Mouse (Mus musculus) mouse trophoblast stem cell (cell line): ENCODE results near the gene 2610318N02Rik.
"Not testable (repeated sequence)": the region's sequence is repeated elsewhere in the genome, so short reads cannot be mapped to it uniquely, and the experiment has no call there.

Experiments
- in situ Hi-C, 2 experiments: fragments of 300-500 bp; cut with MseI, MboI; formaldehyde crosslinking; loops; 2 replicates in 1 of 2; 3 replicates in 1 of 2; pipeline ENCODE4 v1.15.1; 2025

Gene 2610318N02Rik

DNA sequence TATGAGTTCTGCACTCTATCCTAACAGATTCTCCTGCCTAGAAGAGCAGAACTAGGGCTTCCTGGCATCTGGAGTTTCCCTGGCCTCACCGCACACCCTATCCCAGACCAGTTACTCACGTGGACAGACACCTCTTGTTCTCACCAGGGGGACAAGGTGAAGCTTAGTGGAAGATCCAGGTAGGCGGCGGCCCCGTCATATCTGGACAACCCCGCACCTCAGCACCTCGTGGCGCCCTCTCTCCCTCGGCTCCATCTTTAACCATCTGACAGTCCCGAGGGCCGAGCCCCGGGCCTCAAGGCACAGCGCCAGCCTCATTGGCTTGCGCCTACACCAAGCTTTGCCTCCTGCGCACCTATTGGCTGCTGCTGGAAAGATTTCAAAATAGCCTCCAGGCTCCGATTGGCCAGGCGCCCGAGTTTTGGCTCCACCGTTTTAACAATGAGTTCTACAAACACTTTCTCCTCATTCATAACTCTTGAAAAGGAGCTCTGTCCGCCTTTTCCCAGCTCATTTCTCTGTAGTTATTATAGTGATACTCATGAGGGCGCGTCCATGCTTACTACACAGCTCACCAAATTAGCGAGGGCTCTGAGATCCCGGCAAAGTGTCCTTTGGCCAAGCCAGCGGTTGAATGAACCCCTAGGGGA, at the start of gene 2610318N02Rik:
2610318N02Rik (minus strand) TSS at position 297 of the 650 bp plus-strand sequence.
- in situ Hi-C loops: no loop called here

GRCm38 (mm10) chr16:17168049-17168448, 43.1 kb upstream of the 2610318N02Rik start:
- in situ Hi-C loops: no loop called here

- in situ Hi-C loops: no loop called here
Observed at GRCm38 (mm10) chr16:17167179-17167578, 42.2 kb upstream of the 2610318N02Rik start.

DNA sequence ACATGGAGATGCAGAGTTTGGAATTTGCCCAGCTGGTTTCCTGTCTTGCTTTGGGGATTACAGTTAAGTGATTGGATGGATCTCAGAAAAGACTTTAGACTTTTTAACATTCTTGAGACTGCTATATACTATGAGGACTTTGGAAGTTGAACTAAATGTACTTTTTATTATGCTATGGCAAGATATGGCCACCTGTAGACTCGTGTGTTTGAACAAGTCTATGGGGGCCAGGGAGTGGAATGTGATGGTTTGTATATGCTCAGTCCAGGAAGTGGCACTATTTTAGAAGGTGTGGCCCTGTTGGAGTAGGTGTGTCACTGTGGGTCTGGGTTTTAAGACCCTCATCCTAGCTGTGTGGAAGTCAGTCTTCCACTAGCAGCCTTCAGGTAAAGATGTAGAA, 40.5 kb upstream of the 2610318N02Rik start:
- in situ Hi-C loops: not testable (repeated sequence)

DNA sequence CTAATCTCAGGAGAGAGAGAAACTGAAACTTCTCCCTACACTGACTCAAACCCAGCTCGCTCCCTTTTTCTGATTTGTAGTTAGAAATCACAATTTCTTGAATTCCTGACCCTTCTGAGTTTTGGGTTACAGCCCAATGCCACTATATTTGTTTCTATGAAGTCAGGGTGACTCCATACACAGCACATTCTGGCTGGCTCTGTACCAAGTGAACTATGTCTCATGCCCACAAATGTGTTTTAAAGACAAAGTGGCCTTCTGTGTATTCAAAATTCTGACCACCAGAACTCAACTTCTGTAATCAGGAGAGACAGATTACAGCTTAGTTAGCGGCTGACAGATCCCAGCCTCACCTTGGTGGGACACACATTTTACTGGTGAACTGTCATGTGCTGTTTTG, 29.4 kb upstream of the 2610318N02Rik start:
- in situ Hi-C loops: no loop called here

- in situ Hi-C loops: no loop called here
Observed at GRCm38 (mm10) chr16:17151874-17152273, 26.9 kb upstream of the 2610318N02Rik start.

- in situ Hi-C loops: no loop called here
Observed at GRCm38 (mm10) chr16:17150520-17151258, 25.7 kb upstream of the 2610318N02Rik start.

GRCm38 (mm10) chr16:17148084-17148483, 23.1 kb upstream of the 2610318N02Rik start:
- in situ Hi-C loops: no loop called here

DNA sequence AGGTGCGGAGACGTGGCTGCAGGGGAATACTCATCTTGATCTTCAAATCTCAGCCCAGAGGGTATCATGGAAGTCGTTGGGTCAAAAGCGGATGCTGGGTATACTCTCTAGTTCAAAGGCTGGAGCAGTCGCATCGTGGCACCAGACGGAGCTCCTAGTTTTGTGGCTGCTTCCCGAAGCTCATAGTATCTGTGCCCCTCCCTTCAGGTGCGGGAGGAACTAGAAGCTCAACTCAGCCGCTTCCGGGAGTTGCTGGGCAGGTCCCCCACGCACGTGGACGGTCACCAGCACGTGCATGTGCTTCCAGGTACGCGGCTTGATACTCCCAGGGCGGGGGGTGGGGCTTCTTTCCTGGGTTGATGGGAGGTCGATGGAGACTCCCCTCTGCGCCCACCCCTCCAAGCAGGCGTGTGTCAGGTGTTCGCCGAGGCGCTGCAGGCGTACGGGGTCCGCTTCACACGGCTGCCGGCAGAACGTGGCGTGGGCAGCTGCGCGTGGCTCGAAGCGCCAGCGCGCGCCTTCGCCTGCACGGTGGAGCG, 22.5 kb upstream of the 2610318N02Rik start:
- in situ Hi-C loops: no loop called here

- in situ Hi-C loops: no loop called here
Observed at GRCm38 (mm10) chr16:17146772-17147235, 21.8 kb upstream of the 2610318N02Rik start, which contains the start of gene Ccdc116. Gene Ccdc116 (minus strand): TSS chr16:17147229.

DNA sequence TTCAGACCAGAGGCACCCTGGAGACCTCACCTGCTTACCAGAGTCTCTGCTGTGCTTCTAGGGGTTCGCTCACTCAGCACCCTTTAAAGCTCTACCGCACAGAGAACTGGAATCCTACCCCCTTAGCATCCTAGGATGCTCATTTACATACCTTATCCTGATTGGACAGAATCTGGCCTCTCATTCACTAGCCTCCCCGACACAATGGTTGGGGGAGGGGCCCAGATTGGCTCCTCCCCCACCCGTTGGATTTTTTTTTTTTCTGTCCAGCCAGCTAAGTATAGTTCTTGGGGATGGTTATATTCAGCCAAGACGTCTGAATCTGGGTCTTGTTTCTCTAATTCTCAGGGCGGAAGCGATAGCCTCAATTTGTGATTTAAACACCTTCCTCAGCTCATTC, 19.4 kb upstream of the 2610318N02Rik start, which contains the start of gene Ydjc:
Ydjc (plus strand) TSS at position 283 of the 400 bp plus-strand sequence.
- in situ Hi-C loops: no loop called here

- in situ Hi-C loops: no loop called here
Observed at GRCm38 (mm10) chr16:17137355-17137754, 12.4 kb upstream of the 2610318N02Rik start.

DNA sequence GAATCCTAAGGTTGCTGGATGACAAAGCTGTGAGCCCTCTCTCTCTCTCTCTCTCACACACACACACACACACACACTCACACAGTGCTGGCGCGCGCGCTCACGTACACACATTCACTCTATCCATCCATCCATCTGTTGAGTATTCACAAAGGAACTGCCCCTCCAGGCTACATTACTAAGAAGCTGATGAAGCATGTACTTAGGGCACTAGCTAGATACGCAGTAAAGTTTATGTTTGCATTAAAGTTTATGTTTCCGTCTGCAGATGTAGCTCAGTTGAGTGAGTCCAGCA, 7.9 kb upstream of the 2610318N02Rik start:
- in situ Hi-C loops: no loop called here

DNA sequence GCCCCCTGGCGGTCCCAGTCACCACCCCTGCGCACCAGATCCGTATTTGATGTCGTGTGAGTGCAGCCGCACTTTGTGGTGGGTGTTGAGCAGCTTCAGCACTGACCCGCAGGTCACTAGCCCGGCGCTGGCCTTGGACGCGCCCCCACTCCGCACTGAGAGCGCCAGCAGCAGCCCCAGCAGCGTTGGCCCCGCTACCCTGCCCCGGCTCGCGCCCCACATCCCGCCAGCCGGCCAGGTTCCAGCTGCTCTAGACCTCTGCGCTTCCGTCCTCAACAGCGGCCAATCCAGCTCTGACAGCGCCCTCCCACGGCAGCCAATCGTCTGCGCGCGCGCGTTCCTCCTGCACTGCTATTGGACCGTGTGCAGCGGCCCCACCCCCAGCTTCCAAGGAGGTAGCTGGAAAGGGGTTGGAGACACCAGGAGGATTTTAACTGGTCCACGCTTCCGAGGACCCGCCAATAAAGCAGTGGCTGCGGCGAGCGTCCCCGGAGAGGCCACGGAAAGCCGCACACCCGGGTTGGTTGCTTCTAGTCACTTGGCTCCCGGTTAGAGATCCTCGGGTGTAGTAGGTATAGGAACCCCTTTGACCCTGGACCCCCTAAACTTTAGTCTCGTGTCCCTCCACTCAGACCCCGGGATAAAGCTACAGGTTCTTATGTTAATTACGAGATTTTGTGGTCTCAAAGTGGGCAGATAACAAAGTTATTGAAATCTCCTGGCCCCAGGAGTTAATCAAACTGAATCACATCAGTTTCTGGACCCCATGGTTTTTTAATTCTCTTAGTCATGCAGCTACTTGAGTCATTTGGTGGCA, 7.3 kb upstream of the 2610318N02Rik start, which contains the start of gene Sdf2l1:
Sdf2l1 (minus strand) TSS at position 295 of the 817 bp plus-strand sequence.
- in situ Hi-C loops: no loop called here

GRCm38 (mm10) chr16:17131191-17132088, 6.5 kb upstream of the 2610318N02Rik start:
- in situ Hi-C loops: no loop called here

DNA sequence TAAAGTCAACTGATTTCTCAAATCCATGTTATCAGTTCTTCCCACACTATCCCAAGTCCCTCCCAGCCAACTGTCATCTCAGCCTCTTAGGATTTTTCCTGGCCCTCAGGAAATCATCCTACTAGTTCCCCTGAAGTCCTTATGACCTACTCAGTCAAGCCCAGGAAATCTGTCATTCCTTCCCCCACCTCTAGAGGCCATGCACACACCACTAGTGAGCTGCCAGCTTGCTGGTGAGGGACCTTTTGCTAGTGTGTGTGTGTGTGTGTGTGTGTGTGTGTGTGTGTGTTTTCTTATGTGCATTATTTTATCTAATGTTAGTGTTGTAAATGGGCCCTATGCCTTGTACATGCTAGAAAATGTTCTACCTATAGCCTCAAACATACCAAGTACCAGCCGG, 2.3 kb upstream of the 2610318N02Rik start:
- in situ Hi-C loops: no loop called here

GRCm38 (mm10) chr16:17124119-17124870, 672 bp downstream of the 2610318N02Rik start:
- in situ Hi-C loops: no loop called here

GRCm38 (mm10) chr16:17121569-17121968, 3.4 kb downstream of the 2610318N02Rik start:
- in situ Hi-C loops: no loop called here

DNA sequence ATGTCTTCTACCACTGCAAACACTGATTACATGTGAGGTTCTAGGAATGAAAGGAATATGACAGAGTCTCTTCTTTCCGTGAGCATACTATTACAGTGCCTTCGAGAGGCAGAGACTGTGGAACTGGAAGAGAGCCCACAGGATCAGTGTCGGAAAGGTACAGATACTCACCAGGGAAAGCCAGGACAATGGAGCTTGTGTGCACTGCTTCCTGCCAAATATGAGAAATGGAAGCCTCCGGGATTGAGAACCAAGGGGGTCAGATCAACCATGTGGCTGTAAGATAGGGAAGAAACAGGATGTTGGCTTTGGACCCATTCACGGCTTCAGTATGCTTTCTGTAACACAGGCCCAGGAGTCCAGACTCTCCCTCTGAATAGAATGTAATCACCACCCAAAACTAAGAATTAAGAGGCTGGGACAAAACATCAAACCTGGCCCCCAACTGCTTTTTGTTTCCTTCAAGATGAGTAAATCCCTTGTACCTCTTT, 7.6 kb downstream of the 2610318N02Rik start:
- in situ Hi-C loops: no loop called here
